Mouse (Mus musculus) lung, adult 18-20 months (tissue): ENCODE measurements around the gene Trim17.
A peak's percentile ranks its signal among the peaks of the same experiment; 100 is the strongest.

ENCODE experiments used
- DNase-seq, 2 experiments: peaks; one replicate each; pipeline ENCODE4 v3.0.0; 2022; ENCODE audit warnings: mixed read lengths in 2 of 2

Trim17 gene

DNA sequence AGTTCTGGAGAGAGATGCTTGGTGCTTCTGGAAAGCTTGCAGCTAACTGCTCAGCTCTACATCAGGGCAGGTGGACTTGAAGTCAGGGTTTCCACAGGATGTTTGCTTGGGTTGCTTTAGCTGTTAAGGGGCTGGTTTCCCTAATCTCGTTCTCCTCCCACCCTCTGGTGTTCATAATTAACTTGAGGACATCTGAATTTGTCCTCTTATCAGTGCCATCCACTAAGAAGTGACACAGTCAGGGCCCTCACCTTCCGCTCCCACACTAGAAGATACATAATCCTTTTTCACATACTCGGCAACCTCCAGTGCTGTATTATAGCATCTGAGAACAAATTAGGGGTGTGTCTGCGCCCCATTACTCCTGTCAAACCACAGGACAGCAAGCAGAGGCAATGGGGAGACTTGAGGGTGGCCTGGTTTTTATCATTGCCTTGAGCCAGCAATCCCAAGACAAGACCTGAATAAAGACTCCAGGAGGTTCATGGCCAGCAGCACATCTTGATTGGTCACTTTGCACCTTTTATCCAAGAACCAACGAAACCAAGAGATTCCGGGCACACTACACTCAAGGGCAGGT is 38.7 kb downstream of the Trim17 start:
- DNase-seq: no peak

DNA sequence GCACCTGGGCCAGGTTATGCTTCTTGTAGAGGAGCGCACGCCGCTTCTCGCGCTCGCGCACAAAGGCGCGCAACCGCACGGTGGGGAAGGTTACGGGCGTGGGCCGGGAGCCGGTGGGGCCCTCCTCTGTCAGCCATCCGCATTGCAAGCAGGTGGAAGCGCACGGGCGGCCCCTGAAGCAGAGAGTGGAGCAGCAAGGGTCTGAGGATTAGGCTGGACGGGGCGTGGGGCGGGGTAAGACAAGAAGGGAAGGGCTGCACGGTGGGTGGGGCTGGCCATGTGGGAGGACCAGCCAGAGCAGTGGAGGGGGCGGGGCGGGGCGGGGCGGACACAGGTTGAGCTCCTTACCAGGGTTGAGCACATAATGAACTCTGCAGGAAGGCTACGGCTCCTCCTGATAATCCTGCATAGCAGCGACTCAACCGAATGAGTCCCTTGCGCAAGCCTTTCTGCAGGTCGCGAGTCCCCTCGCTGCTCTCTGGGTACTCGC is 39.9 kb downstream of the Trim17 start:
- DNase-seq: peak; percentile 73 to 80

DNA sequence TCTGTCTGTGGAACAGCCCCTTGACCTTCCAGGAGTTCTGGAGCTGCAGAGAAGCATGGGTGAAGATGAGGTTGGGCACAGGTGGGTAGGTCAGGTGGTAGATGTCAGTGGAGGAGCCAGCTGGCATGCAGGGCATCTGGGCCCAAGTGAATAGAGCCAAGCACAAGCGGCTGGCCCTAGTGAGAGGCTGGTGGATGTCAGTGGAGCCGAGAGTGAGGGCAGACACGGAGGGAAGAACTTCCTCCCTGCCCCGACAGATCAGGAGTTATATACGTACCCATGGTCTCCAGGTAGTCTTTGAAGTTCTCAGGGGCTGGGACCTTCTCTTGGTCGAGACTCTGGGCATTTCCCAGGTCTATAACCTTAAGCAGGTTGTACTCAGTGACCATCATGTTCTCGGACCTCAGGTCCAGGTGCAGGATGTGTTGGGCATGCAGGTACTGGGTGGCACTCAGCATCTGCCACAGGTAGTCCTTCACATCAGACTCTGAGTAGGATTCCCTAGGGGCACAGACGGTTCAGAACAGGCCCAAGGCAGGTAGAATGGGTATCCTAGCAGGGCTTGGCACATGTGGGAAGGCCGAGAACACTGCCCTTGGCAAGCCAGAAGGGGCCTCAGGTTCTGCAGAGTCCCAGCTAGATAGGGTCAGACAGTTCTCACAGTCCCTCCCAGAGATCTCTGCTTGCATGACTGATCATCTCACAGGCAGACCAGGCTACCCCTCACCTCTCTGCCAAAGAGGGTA is 40.7 kb downstream of the Trim17 start:
- no peak for DNase-seq

DNA sequence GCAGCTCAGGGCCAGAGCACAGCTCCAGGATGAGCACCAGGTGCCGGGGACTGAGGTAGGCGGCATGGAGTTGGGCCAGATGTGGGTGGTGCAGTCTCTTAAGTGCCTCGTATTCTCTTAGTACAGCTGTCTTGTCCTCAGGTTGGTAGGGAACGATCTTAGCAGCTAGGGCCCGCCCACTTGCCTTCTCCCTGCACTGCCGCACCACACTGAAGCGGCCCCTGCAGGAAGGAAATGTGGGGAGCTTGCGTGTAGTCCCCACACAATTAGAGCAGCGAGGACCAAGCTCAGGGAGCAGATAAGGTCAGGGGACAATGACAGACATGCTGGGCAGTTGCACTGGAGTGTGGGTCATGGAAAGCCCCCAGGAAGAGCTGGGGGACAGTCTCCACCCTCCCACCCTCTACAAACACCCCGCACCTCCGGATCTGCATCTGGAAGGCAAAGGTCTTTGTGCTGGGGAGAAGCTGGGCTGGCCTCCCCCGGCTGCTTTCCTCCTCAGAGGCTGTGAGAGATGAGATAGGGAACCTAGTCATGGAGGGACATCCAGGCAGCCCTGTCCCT is 41.4 kb downstream of the Trim17 start:
- no peak for DNase-seq

DNA sequence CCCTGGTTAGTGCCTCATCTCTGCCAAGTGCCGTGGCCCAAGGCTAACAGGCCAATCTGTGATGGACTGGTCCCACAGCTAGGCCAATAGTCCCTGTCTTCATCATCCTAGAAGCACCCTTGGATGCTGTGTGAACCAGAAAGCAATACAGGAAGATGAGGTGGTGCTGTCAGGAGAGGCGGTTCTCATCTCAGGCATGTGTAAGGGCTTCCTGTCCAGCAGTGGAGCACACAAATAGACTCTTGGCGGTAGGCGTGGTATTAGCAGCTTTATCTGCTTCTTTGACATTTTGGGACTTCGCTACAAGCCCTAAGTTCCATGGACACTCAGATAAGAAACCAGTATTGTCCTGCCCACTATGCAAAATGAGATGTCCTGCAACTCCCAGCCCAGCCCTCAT is 43.1 kb downstream of the Trim17 start:
- DNase-seq: no peak

DNA sequence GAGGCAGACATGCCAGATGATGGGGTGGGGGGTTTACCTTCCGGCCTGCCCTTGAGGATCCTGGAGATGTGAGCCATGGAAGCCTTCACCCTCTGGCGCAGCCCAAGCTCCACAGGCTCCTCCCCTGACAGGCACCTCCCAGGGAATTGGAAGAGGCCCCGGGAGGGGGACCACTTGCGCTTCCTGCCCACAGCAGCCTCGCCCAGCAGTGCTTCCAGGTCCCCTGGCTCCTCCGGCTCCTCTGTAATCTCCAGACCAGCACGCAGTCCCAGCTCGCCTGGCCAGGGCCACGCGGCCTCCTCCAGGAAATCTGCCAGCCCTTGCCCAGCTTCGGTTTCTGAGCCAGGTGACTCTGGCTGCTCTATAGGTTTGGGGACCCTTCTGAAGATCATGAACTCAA is 44.7 kb downstream of the Trim17 start:
- peak in 1 of 2 experiments; percentile 48 for DNase-seq

DNA sequence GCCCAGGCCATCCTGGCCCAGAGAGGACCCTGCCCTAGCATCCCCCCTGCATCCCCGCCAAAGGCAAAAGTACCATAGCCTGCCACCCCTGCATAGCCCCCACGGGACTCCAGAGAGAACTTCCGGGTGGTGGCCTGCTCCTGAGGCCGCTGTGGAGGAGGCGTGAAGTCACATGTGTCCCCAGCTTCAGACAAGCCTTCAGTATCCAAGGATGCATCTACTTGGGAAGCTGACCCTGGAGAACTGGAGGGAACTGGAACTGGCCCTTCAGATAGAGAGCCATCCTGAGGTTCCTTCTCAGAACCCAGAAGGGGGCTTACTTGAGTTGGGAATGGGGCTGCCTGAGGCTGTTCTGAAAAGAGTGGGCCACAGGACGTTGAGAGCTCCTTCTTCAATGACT is 45.3 kb downstream of the Trim17 start:
- no peak for DNase-seq

DNA sequence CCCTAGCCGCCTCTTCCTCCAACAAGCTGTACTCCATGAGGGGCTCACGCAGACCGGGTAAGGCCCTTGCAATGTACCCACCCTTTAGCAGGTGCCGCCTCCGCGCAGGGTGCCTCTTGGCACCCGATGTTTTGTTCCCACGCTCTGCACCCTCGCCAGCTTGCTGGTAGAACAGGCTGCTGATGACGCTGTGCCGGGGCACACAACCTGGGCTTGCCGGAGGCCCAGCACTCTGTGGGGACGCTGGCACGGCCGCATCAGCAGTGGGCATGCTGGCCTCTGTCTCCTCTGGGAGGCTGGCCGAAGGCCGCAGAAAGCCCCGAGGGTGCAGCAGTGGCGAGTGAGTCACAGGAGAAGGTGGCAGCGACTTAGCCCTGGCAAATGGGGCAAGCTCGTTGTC is 46.1 kb downstream of the Trim17 start:
- DNase-seq: no peak

DNA sequence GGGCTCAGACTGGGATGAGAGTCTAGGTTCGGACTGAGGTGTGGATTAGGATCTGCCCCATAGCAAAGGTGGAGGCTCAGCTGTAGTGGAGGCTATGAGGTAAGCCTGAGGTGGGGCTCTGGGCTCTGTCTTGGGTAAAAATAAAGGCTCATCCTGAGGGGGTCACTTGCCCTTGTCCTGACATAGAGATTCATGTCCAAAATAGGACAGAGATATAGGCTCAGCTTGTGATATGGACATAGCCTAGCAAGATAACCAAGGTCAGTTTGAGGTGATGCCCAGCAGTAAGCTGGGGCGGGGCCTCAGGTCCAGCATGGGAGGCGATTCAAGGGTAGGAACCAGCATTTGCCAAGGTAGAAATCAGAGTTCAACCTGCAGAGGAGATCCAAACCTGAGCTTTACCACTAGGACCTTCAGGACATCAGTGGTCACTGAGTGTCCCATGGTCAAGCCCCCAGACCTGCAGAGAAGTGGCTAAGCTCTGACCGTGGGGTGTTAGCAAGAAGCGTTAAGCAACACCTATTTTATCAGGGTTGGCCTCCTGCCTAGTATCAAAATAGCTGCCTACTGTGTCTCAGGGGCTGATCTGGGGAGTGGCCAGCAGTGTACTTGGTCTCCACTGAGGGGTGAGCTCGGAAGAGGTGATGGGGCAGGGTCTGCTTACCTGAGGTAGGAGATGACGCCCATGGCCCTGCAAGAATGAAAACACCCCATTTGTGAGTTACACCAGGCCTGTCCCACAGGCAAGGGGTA is 48.0 kb downstream of the Trim17 start:
- DNase-seq: no peak

DNA sequence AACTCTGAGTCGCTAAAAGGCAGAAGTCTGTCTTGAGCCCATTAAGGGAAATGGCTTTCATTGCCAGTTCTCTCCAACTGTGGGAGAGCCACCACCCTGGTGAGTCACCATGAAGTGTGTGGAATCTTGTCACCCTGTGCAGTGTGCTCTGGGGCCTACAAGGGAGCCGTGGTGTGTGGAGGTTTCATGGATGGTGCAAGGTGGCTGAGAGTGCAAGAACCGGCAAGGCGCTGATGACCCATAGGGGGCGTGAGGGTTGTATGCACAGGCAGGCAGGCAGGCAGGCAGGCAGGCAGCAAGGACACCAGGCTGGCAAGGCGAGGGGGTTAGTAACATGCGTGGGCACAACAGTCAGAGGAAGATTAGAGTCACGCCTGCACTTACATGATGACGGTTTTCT is 60.6 kb downstream of the Trim17 start:
- no peak for DNase-seq
